Mouse (Mus musculus) liver, embryonic 16.5 days (tissue): ENCODE measurements around the gene Armh1. TPM values are rescaled to one million over a fixed set of nuclear protein-coding genes. Genes with fewer than 3 reads are reported as not detected.

Experiments used
- polyA plus RNA-seq: library from polyadenylated mRNA; unstranded; fragments of >200 nt; fragmentation: Nextera tagmentation; extraction: Ambion mirVana; gene quantifications from 2 replicates; pipeline ENCODE4 v1.2.1, GENCODE M21; 2015

Armh1 gene
- polyA plus RNA-seq, 1 experiment from 2014 or later, result 0.09 TPM

Other genes starting within 250 kb of the Armh1 start
- 20.3 and 20.8 TPM in 2 replicates for gene Eif2b3, start 232.7 kb downstream of the Armh1 start, polyA plus RNA-seq
- gene Ptch2, start 156.1 kb downstream of the Armh1 start, polyA plus RNA-seq, result 0.67 and 0.69 TPM in 2 replicates
- 1.5 and 1.8 TPM in 2 replicates for gene Btbd19, start 126.4 kb downstream of the Armh1 start, polyA plus RNA-seq
- 0.11 TPM in 1 of 2 replicates, not detected in the other for gene Tctex1d4, start 125.3 kb downstream of the Armh1 start, polyA plus RNA-seq
- gene Plk3, start 118.2 kb downstream of the Armh1 start, polyA plus RNA-seq, result 2.2 TPM in 2 replicates
- gene Rps8, start 95.9 kb downstream of the Armh1 start, polyA plus RNA-seq, result 514 and 522 TPM in 2 replicates
- gene Kif2c, start 69.5 kb downstream of the Armh1 start, polyA plus RNA-seq, result 26.8 and 28.9 TPM in 2 replicates
- gene Tmem53, start 174 bp downstream of the Armh1 start, polyA plus RNA-seq, result 10.8 and 10.9 TPM in 2 replicates
- gene Rnf220, start 244.9 kb upstream of the Armh1 start, polyA plus RNA-seq, result 21.5 and 21.6 TPM in 2 replicates